Mouse (Mus musculus): ENCODE data around the gene Actl6a. TPM values are rescaled to one million over a fixed set of nuclear protein-coding genes. Genes with fewer than 3 reads are reported as not detected.

The Actl6a gene
- total and polyA plus RNA-seq, 2 experiments from 2014 or later, result 43.6 to 44.3 TPM

DNA sequence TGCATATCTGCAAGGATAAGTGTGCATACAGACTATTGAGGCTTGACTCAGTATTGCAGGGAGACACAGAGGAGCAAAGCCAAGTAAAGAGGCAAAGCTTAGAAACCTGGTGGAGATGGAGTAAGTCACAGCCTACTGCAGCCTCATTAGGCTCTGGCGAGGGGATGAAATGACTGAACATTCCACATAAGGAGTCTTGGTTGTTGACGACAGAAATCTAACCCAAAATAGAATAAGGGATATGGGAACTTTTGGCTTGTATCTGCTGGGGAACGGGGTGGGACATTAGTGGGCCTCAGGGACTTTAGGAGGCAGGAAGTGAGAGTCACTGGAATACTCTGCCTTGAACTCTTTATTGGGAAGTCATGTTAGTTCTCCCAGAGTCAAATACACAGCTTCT is 21.5 kb upstream of the Actl6a start:
- WGBS, result 82% methylated on average over 3 of the region's 3 CpGs

DNA sequence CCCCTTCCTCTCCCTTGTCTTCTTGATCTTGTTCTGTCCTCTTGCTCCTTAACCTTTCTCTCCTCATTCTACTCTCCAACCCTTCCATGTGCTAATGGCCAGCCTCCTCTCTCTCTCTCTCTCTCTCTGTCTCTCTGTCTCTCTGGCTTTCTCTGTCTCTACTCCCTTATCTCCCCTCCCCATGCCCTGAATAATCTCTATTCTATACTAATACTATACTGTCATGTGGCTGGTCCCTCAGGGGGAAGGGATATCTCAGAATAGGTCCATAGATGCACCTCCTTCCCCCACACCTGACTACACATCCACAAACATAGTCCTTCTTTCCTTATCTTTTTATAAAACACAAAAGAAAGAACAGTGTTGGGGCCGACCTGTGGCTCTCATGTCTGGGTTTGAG is 19.6 kb upstream of the Actl6a start:
- no peak overlapping the region for H3K4me2 ChIP-seq (ENCODE audit: low read depth)
- H3K9ac ChIP-seq, result no peak overlapping the region
- no peaks in the 10 kb centered on the region for H3K36me3 ChIP-seq (ENCODE audit: insufficient read depth)
- 74% methylated on average over 1 of the region's 1 CpGs for WGBS
- no peaks in the 10 kb centered on the region for H3K4me1 ChIP-seq (ENCODE audit: insufficient read depth)
- H3K27ac ChIP-seq (ENCODE audit: low read depth, low read length), result no peak overlapping the region
- H3K4me3 ChIP-seq (ENCODE audit: low read depth, low read length), result no peak overlapping the region
- no peak for ATAC-seq
- no peaks in the 10 kb centered on the region for H3K9me3 ChIP-seq (ENCODE audit: low read length)
- DNase-seq, result no peak
- no peaks in the 10 kb centered on the region for H3K27me3 ChIP-seq (ENCODE audit: insufficient read depth, low read length)
- no peak for TF ChIP-seq CTCF (IDR thresholded peaks at IDR 0.05; ENCODE audit: low read depth)

More for the DNA sequence above, 21.5 kb upstream of the Actl6a start:
- no peak for TF ChIP-seq CTCF (IDR thresholded peaks at IDR 0.05; ENCODE audit: low read depth)
- no peak for DNase-seq
- Histone ChIP-seq H3K9ac (no peak overlapping the region), H3K4me3 (ENCODE audit: low read depth, low read length) (no peak overlapping the region), H3K36me3 (ENCODE audit: insufficient read depth) (no peaks in the 10 kb centered on the region), H3K27ac (ENCODE audit: low read depth, low read length) (no peak overlapping the region), H3K9me3 (ENCODE audit: low read length) (no peaks in the 10 kb centered on the region), H3K4me2 (ENCODE audit: low read depth) (no peak overlapping the region), H3K27me3 (ENCODE audit: insufficient read depth, low read length) (no peaks in the 10 kb centered on the region), H3K4me1 (ENCODE audit: insufficient read depth) (no peaks in the 10 kb centered on the region)
- no peak for ATAC-seq

DNA sequence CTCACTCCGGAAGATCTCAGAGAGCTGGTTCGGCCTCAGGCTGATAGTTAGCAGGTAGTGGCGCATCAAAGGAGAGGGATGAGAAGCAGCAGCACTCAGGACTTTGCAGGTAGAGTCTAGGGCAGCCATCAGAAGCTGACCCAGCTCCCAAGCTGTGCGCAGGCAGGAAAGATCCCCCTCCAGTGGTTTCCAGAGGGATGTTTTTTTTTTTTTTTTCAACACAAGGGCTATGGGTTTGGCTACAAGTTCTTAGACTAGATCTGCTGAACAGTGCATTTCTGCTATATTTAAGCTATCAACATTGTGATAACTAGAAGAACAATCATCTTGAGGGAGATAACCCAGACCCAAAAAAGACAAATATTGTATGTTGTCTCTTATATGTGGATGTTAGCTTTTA is 18.9 kb upstream of the Actl6a start:
- no peak overlapping the region for H3K4me2 ChIP-seq (ENCODE audit: low read depth)
- no peaks in the 10 kb centered on the region for H3K36me3 ChIP-seq (ENCODE audit: insufficient read depth)
- no peaks in the 10 kb centered on the region for H3K27me3 ChIP-seq (ENCODE audit: insufficient read depth, low read length)
- no peaks in the 10 kb centered on the region for H3K9me3 ChIP-seq (ENCODE audit: low read length)
- H3K27ac ChIP-seq (ENCODE audit: low read depth, low read length), result no peak overlapping the region
- no peak for DNase-seq
- no peak for TF ChIP-seq CTCF (IDR thresholded peaks at IDR 0.05; ENCODE audit: low read depth)
- 77% methylated on average over 4 of the region's 4 CpGs for WGBS
- H3K9ac ChIP-seq, result no peak overlapping the region
- H3K4me1 ChIP-seq (ENCODE audit: insufficient read depth), result no peaks in the 10 kb centered on the region
- ATAC-seq, result no peak
- no peak overlapping the region for H3K4me3 ChIP-seq (ENCODE audit: low read depth, low read length)

DNA sequence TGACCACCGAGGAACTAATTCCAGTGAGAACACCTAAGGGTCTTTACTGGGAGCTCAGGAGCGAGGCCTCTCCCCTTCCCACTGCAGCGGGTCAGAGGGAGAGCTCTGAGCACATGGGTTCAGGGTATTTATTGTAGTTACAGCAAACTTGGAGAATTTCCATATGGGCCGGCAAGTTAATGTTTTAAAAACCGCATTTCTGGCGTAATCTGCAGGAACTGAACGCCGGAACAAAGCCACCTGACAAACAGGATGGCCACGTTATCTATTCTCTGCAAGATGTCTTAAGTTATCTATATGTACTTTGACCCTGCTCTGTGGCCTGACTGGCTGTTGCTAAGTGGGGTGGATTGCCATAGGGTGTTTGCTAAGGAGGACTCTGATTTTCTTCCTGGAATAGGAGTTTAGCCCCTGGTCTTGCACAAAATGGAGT is 16.5 kb upstream of the Actl6a start:
- no peak overlapping the region for H3K27ac ChIP-seq (ENCODE audit: low read depth, low read length)
- H3K9ac ChIP-seq, result no peak overlapping the region
- H3K9me3 ChIP-seq (ENCODE audit: low read length), result no peaks in the 10 kb centered on the region
- no peak overlapping the region for H3K4me2 ChIP-seq (ENCODE audit: low read depth)
- DNase-seq (no peak), ATAC-seq (no peak)
- no peak overlapping the region for H3K4me3 ChIP-seq (ENCODE audit: low read depth, low read length)
- TF ChIP-seq CTCF (IDR thresholded peaks at IDR 0.05; ENCODE audit: low read depth), result no peak
- 85% methylated on average over 9 of the region's 9 CpGs for WGBS
- no peaks in the 10 kb centered on the region for H3K27me3 ChIP-seq (ENCODE audit: insufficient read depth, low read length)
- no peaks in the 10 kb centered on the region for H3K4me1 ChIP-seq (ENCODE audit: insufficient read depth)
- H3K36me3 ChIP-seq (ENCODE audit: insufficient read depth), result no peaks in the 10 kb centered on the region

DNA sequence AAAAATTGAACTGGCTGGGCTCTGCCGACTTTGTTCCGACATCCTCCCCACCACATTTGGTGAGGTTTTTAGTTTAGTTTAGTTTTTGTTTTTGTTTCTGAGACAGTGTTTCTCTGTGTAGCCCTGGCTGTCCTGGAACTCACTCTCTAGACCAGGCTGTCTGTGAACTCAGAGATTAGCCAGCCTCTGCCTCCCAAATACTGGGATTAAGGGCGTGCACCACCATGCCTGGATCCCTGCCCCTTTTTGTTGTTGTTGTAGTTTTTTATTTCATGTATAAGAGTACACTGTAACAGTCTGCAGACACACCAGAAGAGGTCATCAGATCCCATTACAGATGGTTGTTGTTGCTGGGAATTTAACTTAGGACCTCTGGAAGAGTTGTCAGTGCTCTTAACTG is 16.1 kb upstream of the Actl6a start:
- no peak for DNase-seq

DNA sequence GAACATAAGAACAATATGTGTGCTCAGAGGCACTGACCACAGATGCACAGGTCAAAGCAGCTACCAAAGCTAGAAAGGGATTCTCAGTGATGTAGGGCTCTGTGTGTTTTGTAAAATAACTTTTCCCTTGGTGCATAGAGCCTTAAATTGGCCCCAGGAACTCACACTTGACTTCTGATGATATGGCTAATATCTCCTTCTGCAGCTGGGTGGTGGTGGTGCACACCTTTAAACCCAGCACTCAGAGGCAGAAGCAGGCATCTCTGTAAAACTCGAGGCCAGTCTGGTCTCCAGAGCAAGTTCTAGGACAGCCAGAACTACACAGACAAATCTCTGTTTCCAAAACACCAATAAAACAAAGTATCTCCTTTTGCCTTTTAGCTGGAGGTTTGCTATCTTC is 15.2 kb upstream of the Actl6a start:
- no peak for ATAC-seq
- Histone ChIP-seq H3K27me3 (ENCODE audit: insufficient read depth, low read length) (no peaks in the 10 kb centered on the region), H3K9ac (no peak overlapping the region), H3K36me3 (ENCODE audit: insufficient read depth) (no peaks in the 10 kb centered on the region), H3K4me1 (ENCODE audit: insufficient read depth) (no peaks in the 10 kb centered on the region), H3K9me3 (ENCODE audit: low read length) (no peaks in the 10 kb centered on the region), H3K27ac (ENCODE audit: low read depth, low read length) (no peak overlapping the region), H3K4me2 (ENCODE audit: low read depth) (no peak overlapping the region), H3K4me3 (ENCODE audit: low read depth, low read length) (no peak overlapping the region)
- 55% methylated on average over 1 of the region's 1 CpGs for WGBS
- no peak for TF ChIP-seq CTCF (IDR thresholded peaks at IDR 0.05; ENCODE audit: low read depth)
- DNase-seq, result no peak

More for the DNA sequence above, 16.1 kb upstream of the Actl6a start:
- Histone ChIP-seq H3K27ac (ENCODE audit: low read depth, low read length) (no peak overlapping the region), H3K9ac (no peak overlapping the region), H3K4me2 (ENCODE audit: low read depth) (no peak overlapping the region), H3K4me1 (ENCODE audit: insufficient read depth) (no peaks in the 10 kb centered on the region), H3K27me3 (ENCODE audit: insufficient read depth, low read length) (no peaks in the 10 kb centered on the region), H3K4me3 (ENCODE audit: low read depth, low read length) (no peak overlapping the region), H3K9me3 (ENCODE audit: low read length) (no peaks in the 10 kb centered on the region), H3K36me3 (ENCODE audit: insufficient read depth) (no peaks in the 10 kb centered on the region)
- TF ChIP-seq CTCF (IDR thresholded peaks at IDR 0.05; ENCODE audit: low read depth), result no peak
- 90% methylated on average over 3 of the region's 3 CpGs for WGBS
- no peak for ATAC-seq

DNA sequence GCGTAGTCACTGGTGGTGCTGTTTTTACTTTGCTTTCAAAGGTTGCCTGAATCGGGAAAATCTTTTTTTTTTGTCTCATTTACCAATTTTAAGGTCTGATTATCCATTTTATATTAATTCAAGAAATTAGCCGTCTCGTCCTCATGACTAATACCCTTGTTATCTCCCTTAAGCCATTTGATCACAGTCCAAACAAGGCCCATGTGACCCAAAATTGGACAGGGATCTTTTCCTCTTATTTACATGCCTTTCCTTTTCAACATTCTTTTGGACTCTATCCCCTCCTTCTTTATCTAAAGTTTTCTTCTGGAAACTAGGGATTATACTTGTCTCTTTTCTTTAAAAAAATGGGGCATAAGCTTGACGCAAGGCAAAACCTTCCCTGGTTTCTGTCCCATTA is 14.3 kb upstream of the Actl6a start:
- no peak for ATAC-seq

DNA sequence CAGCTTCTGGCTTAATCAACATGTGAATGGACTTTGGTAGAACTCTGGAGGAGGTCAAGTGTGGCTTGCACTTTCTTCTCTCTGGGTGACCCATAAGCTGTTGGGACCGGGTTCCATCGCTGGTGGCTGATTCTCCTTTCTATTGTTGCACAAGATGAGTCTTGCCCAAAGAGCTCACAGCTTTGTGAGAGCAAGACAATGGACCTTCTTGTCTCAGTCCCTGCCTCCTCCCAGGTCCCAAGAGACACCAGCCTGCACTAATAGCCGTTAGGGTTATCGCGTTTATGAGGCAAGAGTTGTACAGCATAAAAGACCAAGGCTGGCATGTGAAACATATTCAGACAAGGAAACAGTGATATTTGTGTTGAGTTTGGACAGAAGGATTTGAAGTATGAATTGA is 11.9 kb upstream of the Actl6a start:
- no peak for ATAC-seq
- Histone ChIP-seq H3K27ac (ENCODE audit: low read depth, low read length) (no peak overlapping the region), H3K9me3 (ENCODE audit: low read length) (no peaks in the 10 kb centered on the region), H3K9ac (no peak overlapping the region), H3K4me2 (ENCODE audit: low read depth) (no peak overlapping the region), H3K4me1 (ENCODE audit: insufficient read depth) (no peaks in the 10 kb centered on the region), H3K27me3 (ENCODE audit: insufficient read depth, low read length) (no peaks in the 10 kb centered on the region), H3K4me3 (ENCODE audit: low read depth, low read length) (no peak overlapping the region), H3K36me3 (ENCODE audit: insufficient read depth) (no peaks in the 10 kb centered on the region)
- no peak for DNase-seq
- WGBS, result 51% methylated on average over 5 of the region's 5 CpGs
- TF ChIP-seq CTCF (IDR thresholded peaks at IDR 0.05; ENCODE audit: low read depth), result no peak

More for the DNA sequence above, 14.3 kb upstream of the Actl6a start:
- H3K27me3 ChIP-seq (ENCODE audit: insufficient read depth, low read length), result no peaks in the 10 kb centered on the region
- no peak overlapping the region for H3K4me2 ChIP-seq (ENCODE audit: low read depth)
- H3K36me3 ChIP-seq (ENCODE audit: insufficient read depth), result no peaks in the 10 kb centered on the region
- H3K9ac ChIP-seq, result no peak overlapping the region
- DNase-seq, result no peak
- no peak for TF ChIP-seq CTCF (IDR thresholded peaks at IDR 0.05; ENCODE audit: low read depth)
- H3K27ac ChIP-seq (ENCODE audit: low read depth, low read length), result no peak overlapping the region
- no peak overlapping the region for H3K4me3 ChIP-seq (ENCODE audit: low read depth, low read length)
- H3K9me3 ChIP-seq (ENCODE audit: low read length), result no peaks in the 10 kb centered on the region
- WGBS, result 58% methylated on average over 5 of the region's 5 CpGs
- H3K4me1 ChIP-seq (ENCODE audit: insufficient read depth), result no peaks in the 10 kb centered on the region
